Mouse (Mus musculus) frontal cortex, postnatal 36 days (tissue): ENCODE results near the gene Qars.

Experiments
- DNase-seq, 2 experiments: peaks; one replicate each; pipeline ENCODE4 v3.0.0; 2022; ENCODE audit warnings: low spot score in 2 of 2

The Qars gene

GRCm38 (mm10) chr9:108486973-108487530 lies 20.5 kb upstream of the Qars start:
- DNase-seq, result no peak

GRCm38 (mm10) chr9:108488403-108488802 lies 19.1 kb upstream of the Qars start:
- DNase-seq, result no peak

- DNase-seq, result no peak
These were observed 18.3 kb upstream of the Qars start for GRCm38 (mm10) chr9:108489215-108489614.

GRCm38 (mm10) chr9:108489702-108490558 lies 17.6 kb upstream of the Qars start:
- no peak for DNase-seq

GRCm38 (mm10) chr9:108490559-108491285 lies 16.8 kb upstream of the Qars start, which contains the start of gene Usp19:
Usp19 (plus strand) TSS chr9:108490602.
- peak; percentile 93 to 96 for DNase-seq

GRCm38 (mm10) chr9:108491286-108491580 lies 16.3 kb upstream of the Qars start:
- DNase-seq, result no peak

GRCm38 (mm10) chr9:108492043-108492750 lies 15.3 kb upstream of the Qars start:
- peak in 1 of 2 experiments; percentile 29 for DNase-seq

- no peak for DNase-seq
These were observed 14.3 kb upstream of the Qars start for GRCm38 (mm10) chr9:108493246-108493645.

GRCm38 (mm10) chr9:108494146-108494825 lies 13.2 kb upstream of the Qars start:
- no peak for DNase-seq

GRCm38 (mm10) chr9:108494905-108495304 lies 12.6 kb upstream of the Qars start:
- DNase-seq, result no peak

- no peak for DNase-seq
These were observed 8.3 kb upstream of the Qars start for GRCm38 (mm10) chr9:108499231-108499630.

GRCm38 (mm10) chr9:108499943-108500342 lies 7.6 kb upstream of the Qars start:
- no peak for DNase-seq

- DNase-seq, result no peak
These were observed 605 bp upstream of the Qars start for GRCm38 (mm10) chr9:108506901-108507300.

- DNase-seq, result no peak
These were observed 1.3 kb downstream of the Qars start for GRCm38 (mm10) chr9:108508776-108509175.

GRCm38 (mm10) chr9:108516380-108517251 lies 9.1 kb downstream of the Qars start, which contains the start of gene Qrich1:
Qrich1 (plus strand) TSS chr9:108516806.
- peak; percentile 95 to 96 for DNase-seq

GRCm38 (mm10) chr9:108517253-108517930 lies 9.9 kb downstream of the Qars start:
- peak; percentile 68 to 80 for DNase-seq

- DNase-seq, result peak in 1 of 2 experiments; percentile 52
These were observed 10.4 kb downstream of the Qars start for GRCm38 (mm10) chr9:108517931-108518332.

GRCm38 (mm10) chr9:108521604-108522003 lies 14.1 kb downstream of the Qars start:
- no peak for DNase-seq

- no peak for DNase-seq
These were observed 15.8 kb downstream of the Qars start for GRCm38 (mm10) chr9:108523341-108523740.

GRCm38 (mm10) chr9:108525400-108525799 lies 17.9 kb downstream of the Qars start:
- no peak for DNase-seq
